Mouse (Mus musculus) limb, embryonic 11.5 days (tissue): ENCODE data around the gene Ywhah. TPM values are rescaled to one million over a fixed set of nuclear protein-coding genes. Genes with fewer than 3 reads are reported as not detected.
A peak's percentile ranks its signal among the peaks of the same experiment; 100 is the strongest.

ENCODE experiments used
- ATAC-seq: fragments of 200-750 bp; cut with Nextera tagmentation; 2 replicates; pipeline ENCODE4 v1.8.0; 2017; ENCODE audit warnings: low read depth; ENCODE audit not compliant: insufficient number of reproducible peaks, low FRiP score, low TSS enrichment
- DNase-seq: peaks from one replicate; pipeline ENCODE4 v3.0.0-alpha.2; 2015; ENCODE audit warnings: low spot score
- H3K27ac ChIP-seq: fragments of 300-500 bp; sonication (generic); replicated peaks from 2 replicates; pipeline ENCODE4 v1.5.1; 2014; ENCODE audit warnings: low read depth, mild to moderate bottlenecking, low read length
- H3K27me3 ChIP-seq: fragments of 300-500 bp; sonication (generic); 2 replicates; pipeline ENCODE4 v1.6.1; 2014; ENCODE audit warnings: mild to moderate bottlenecking, low read length, mixed read lengths; ENCODE audit not compliant: control insufficient read depth, insufficient read depth
- H3K36me3 ChIP-seq: fragments of 300-500 bp; sonication (generic); 2 replicates; pipeline ENCODE4 v1.6.1; 2014; ENCODE audit warnings: mild to moderate bottlenecking, low read length, moderate library complexity, mixed read lengths; ENCODE audit not compliant: control insufficient read depth, insufficient read depth
- H3K4me1 ChIP-seq: fragments of 300-500 bp; sonication (generic); 2 replicates; pipeline ENCODE4 v1.6.1; 2014; ENCODE audit warnings: low read length, mixed read lengths; ENCODE audit not compliant: control insufficient read depth, insufficient read depth
- H3K4me2 ChIP-seq: fragments of 300-500 bp; sonication (generic); 2 replicates; pipeline ENCODE4 v1.6.1; 2014; ENCODE audit warnings: low read depth, mild to moderate bottlenecking, moderate library complexity; ENCODE audit not compliant: severe bottlenecking
- H3K4me3 ChIP-seq: fragments of 300-500 bp; sonication (generic); 2 replicates; pipeline ENCODE4 v1.5.1; 2014; ENCODE audit warnings: low read depth, low read length
- H3K9ac ChIP-seq: fragments of 300-500 bp; sonication (generic); 2 replicates; pipeline ENCODE4 v1.6.1; 2014; ENCODE audit warnings: mild to moderate bottlenecking, low read length
- H3K9me3 ChIP-seq: fragments of 300-500 bp; sonication (generic); 2 replicates; pipeline ENCODE4 v1.6.1; 2016; ENCODE audit warnings: low read length; ENCODE audit not compliant: control insufficient read depth
- WGBS: fragments of 180-500 bp; shearing (Covaris S2); extraction: QIAGEN DNeasy Blood & Tissue Kit; methylation state at CpG from one replicate; pipeline ENCODE4 v1.1.7; 2014; 5-methylcytosine and 5-hydroxymethylcytosine counted together
- polyA plus RNA-seq: library from polyadenylated mRNA; unstranded; fragments of >200 nt; fragmentation: Nextera tagmentation; extraction: Ambion mirVana; gene quantifications from 2 replicates; pipeline ENCODE4 v1.2.1, GENCODE M21; 2014

Ywhah gene
- polyA plus RNA-seq, 1 experiment from 2014 or later: 389 TPM

GRCm38 (mm10) chr5:33006670-33007069 is 11.9 kb upstream of the Ywhah start:
- ATAC-seq: peak; percentile 65; the same call in 1 of the 2 replicates
- 36% methylated on average over 8 of the region's 8 CpGs for WGBS

DNA sequence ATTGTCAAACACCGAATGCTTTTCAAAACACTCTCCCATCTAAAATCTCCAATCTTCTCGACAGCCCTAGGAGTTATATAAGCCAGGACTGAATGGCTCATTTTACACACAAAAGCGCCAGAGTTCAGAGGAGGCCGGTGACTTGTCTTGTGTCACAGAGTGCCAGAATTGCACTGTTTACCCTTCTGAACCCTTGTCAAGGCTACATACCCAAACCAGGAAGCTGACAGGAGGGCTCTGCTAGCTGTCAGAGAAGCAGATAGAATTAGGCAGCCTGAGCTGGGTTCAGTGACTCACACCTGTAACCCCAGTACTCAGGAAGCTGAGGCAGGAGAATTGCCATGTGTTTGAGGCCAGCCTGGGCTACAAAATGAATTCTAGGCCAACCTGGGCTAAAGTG is 11.2 kb upstream of the Ywhah start:
- H3K4me2 ChIP-seq: no peak overlapping the region
- H3K4me1 ChIP-seq: no peaks in the 10 kb centered on the region
- H3K27ac ChIP-seq: no peak overlapping the region
- H3K9ac ChIP-seq: no peak overlapping the region
- no peak overlapping the region for H3K4me3 ChIP-seq
- DNase-seq (no peak), ATAC-seq (no peak)
- 74% methylated on average over 4 of the region's 4 CpGs for WGBS
- H3K9me3 ChIP-seq: no peaks in the 10 kb centered on the region
- H3K36me3 ChIP-seq: no peaks in the 10 kb centered on the region
- H3K27me3 ChIP-seq: no peaks in the 10 kb centered on the region

More at GRCm38 (mm10) chr5:33006670-33007069, 11.9 kb upstream of the Ywhah start:
- Histone ChIP-seq H3K4me2 (no peak overlapping the region), H3K9me3 (no peaks in the 10 kb centered on the region), H3K36me3 (no peaks in the 10 kb centered on the region), H3K4me1 (no peaks in the 10 kb centered on the region), H3K4me3 (no peak overlapping the region), H3K27ac (no peak overlapping the region), H3K9ac (no peak overlapping the region), H3K27me3 (no peaks in the 10 kb centered on the region)
- peak; percentile 46 for DNase-seq

DNA sequence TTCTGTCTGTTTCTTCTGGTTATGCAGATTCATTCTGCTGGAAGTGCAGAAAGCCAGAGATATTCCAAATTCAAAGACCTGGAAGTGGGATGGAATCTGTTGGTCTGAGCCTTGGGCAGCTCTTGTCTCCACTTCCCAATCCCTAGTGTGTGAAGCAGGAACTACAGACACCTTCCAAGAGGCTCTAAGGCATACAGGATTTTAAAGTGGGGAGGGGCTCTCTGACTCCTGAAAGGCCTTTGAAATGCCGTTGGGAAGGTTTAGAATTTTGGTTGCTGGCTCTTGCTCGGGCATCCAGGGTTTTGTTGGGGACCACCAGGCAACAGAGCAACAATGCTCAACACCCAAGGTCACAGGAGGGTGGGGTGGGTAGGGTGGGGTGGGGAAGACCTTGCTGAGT is 9.3 kb upstream of the Ywhah start:
- Histone ChIP-seq H3K4me2 (no peak overlapping the region), H3K9ac (no peak overlapping the region), H3K4me1 (no peaks in the 10 kb centered on the region), H3K27me3 (no peaks in the 10 kb centered on the region), H3K9me3 (no peaks in the 10 kb centered on the region), H3K36me3 (no peaks in the 10 kb centered on the region), H3K4me3 (no peak overlapping the region), H3K27ac (no peak overlapping the region)
- DNase-seq: no peak
- WGBS: 74% methylated on average over 2 of the region's 2 CpGs
- ATAC-seq: no peak

- ATAC-seq (no peak), DNase-seq (no peak)
- H3K4me2 ChIP-seq: no peak overlapping the region
- H3K27ac ChIP-seq: no peak overlapping the region
- no peaks in the 10 kb centered on the region for H3K27me3 ChIP-seq
- no peak overlapping the region for H3K4me3 ChIP-seq
- H3K4me1 ChIP-seq: no peaks in the 10 kb centered on the region
- no peak overlapping the region for H3K9ac ChIP-seq
- H3K9me3 ChIP-seq: no peaks in the 10 kb centered on the region
- H3K36me3 ChIP-seq: no peaks in the 10 kb centered on the region
- 70% methylated on average over 14 of the region's 14 CpGs for WGBS
These were observed 8.5 kb upstream of the Ywhah start for GRCm38 (mm10) chr5:33009818-33010812.

GRCm38 (mm10) chr5:33011132-33012106 is 7.2 kb upstream of the Ywhah start:
- Histone ChIP-seq H3K27me3 (no peaks in the 10 kb centered on the region), H3K36me3 (no peaks in the 10 kb centered on the region), H3K9ac (no peak overlapping the region), H3K9me3 (no peaks in the 10 kb centered on the region), H3K4me3 (no peak overlapping the region), H3K4me1 (no peaks in the 10 kb centered on the region), H3K27ac (no peak overlapping the region), H3K4me2 (no peak overlapping the region)
- no peak for DNase-seq
- WGBS: 56% methylated on average over 15 of the region's 15 CpGs
- ATAC-seq: no peak

- H3K9ac ChIP-seq: no peak overlapping the region
- DNase-seq: no peak
- ATAC-seq: no peak
- no peak overlapping the region for H3K4me2 ChIP-seq
- H3K4me3 ChIP-seq: no peak overlapping the region
- H3K9me3 ChIP-seq: no peaks in the 10 kb centered on the region
- no peaks in the 10 kb centered on the region for H3K4me1 ChIP-seq
- H3K27ac ChIP-seq: no peak overlapping the region
- H3K27me3 ChIP-seq: no peaks in the 10 kb centered on the region
- no peaks in the 10 kb centered on the region for H3K36me3 ChIP-seq
- WGBS: 82% methylated on average over 1 of the region's 1 CpGs
These were observed 4.5 kb upstream of the Ywhah start for GRCm38 (mm10) chr5:33014096-33014495.

DNA sequence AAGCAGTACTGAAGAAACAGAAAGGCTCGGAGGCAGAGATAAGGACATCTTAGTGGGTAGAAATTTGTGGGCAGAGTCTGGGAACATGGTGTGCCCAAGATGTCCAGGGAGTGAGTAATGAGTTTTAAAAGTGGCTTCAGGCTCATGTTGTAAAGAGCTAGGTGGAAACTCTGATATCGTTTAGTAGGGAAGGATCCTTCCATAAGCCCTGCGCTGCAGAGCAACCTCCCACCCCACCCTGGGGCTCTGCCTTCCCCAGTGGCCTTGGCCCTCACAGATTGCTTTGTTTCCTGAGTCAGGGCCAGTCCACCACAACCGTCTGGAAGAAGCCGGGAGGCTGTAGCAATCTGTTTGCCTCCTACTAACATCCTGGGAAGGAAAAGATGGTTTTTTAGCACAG is 3.0 kb upstream of the Ywhah start:
- WGBS: 81% methylated on average over 5 of the region's 5 CpGs
- no peak overlapping the region for H3K4me2 ChIP-seq
- H3K4me1 ChIP-seq: no peaks in the 10 kb centered on the region
- no peak overlapping the region for H3K4me3 ChIP-seq
- no peaks in the 10 kb centered on the region for H3K9me3 ChIP-seq
- DNase-seq: no peak
- no peak overlapping the region for H3K27ac ChIP-seq
- no peaks in the 10 kb centered on the region for H3K36me3 ChIP-seq
- H3K9ac ChIP-seq: no peak overlapping the region
- H3K27me3 ChIP-seq: no peaks in the 10 kb centered on the region
- no peak for ATAC-seq

GRCm38 (mm10) chr5:33018189-33018560 is 441 bp upstream of the Ywhah start:
- Histone ChIP-seq H3K9ac (peak overlapping the region; percentile 91), H3K36me3 (no peaks in the 10 kb centered on the region), H3K4me1 (no peaks in the 10 kb centered on the region), H3K9me3 (no peaks in the 10 kb centered on the region), H3K27me3 (no peaks in the 10 kb centered on the region), H3K4me3 (peak overlapping the region; percentile 54), H3K4me2 (peak overlapping the region; percentile 80), H3K27ac (peak overlapping the region; percentile 98)
- ATAC-seq: no peak; the same call in 1 of the 2 replicates
- WGBS: 6% methylated on average over 15 of the region's 15 CpGs
- DNase-seq: no peak
